Mouse (Mus musculus): ENCODE data around the gene Cux1.
A peak's percentile ranks its signal among the peaks of the same experiment; 100 is the strongest.

The Cux1 gene

GRCm38 (mm10) chr5:136377101-136377500, 190.2 kb downstream of the Cux1 start:
- DNase-seq (ENCODE audit: low spot score): no peak

GRCm38 (mm10) chr5:136375350-136375749, 191.9 kb downstream of the Cux1 start:
- DNase-seq (ENCODE audit: low spot score): no peak

GRCm38 (mm10) chr5:136372276-136372675, 195.0 kb downstream of the Cux1 start:
- no peak for DNase-seq (ENCODE audit: low spot score)

GRCm38 (mm10) chr5:136363421-136363820, 203.9 kb downstream of the Cux1 start:
- no peak for DNase-seq (ENCODE audit: low spot score)

- no peak for DNase-seq (ENCODE audit: low spot score)
Measured at GRCm38 (mm10) chr5:136362473-136363230, 204.6 kb downstream of the Cux1 start.

GRCm38 (mm10) chr5:136362021-136362420, 205.3 kb downstream of the Cux1 start:
- DNase-seq (ENCODE audit: low spot score): no peak

GRCm38 (mm10) chr5:136357227-136357626, 210.1 kb downstream of the Cux1 start:
- peak; percentile 25 for DNase-seq (ENCODE audit: low spot score)

GRCm38 (mm10) chr5:136355583-136356126, 211.6 kb downstream of the Cux1 start:
- DNase-seq (ENCODE audit: low spot score): no peak

- no peak for DNase-seq (ENCODE audit: low spot score)
Measured at GRCm38 (mm10) chr5:136354729-136355128, 212.6 kb downstream of the Cux1 start.

- no peak for DNase-seq (ENCODE audit: low spot score)
Measured at GRCm38 (mm10) chr5:136353114-136353513, 214.2 kb downstream of the Cux1 start.

- no peak for DNase-seq (ENCODE audit: low spot score)
Measured at GRCm38 (mm10) chr5:136343156-136343890, 224.0 kb downstream of the Cux1 start.

- DNase-seq (ENCODE audit: low spot score): no peak
Measured at GRCm38 (mm10) chr5:136336798-136337527, 230.3 kb downstream of the Cux1 start.

- no peak for DNase-seq (ENCODE audit: low spot score)
Measured at GRCm38 (mm10) chr5:136335681-136336080, 231.6 kb downstream of the Cux1 start.

GRCm38 (mm10) chr5:136334780-136335179, 232.5 kb downstream of the Cux1 start:
- DNase-seq (ENCODE audit: low spot score): no peak

GRCm38 (mm10) chr5:136334051-136334450, 233.2 kb downstream of the Cux1 start:
- no peak for DNase-seq (ENCODE audit: low spot score)

- no peak for DNase-seq (ENCODE audit: low spot score)
Measured at GRCm38 (mm10) chr5:136332786-136333462, 234.4 kb downstream of the Cux1 start.

- DNase-seq (ENCODE audit: low spot score): no peak
Measured at GRCm38 (mm10) chr5:136327736-136328135, 239.6 kb downstream of the Cux1 start.

- DNase-seq (ENCODE audit: low spot score): no peak
Measured at GRCm38 (mm10) chr5:136326626-136327025, 240.7 kb downstream of the Cux1 start.

GRCm38 (mm10) chr5:136324506-136324905, 242.8 kb downstream of the Cux1 start:
- no peak for DNase-seq (ENCODE audit: low spot score)

- DNase-seq (ENCODE audit: low spot score): peak; percentile 25
Measured at GRCm38 (mm10) chr5:136321378-136321777, 245.9 kb downstream of the Cux1 start.

GRCm38 (mm10) chr5:136312566-136312965, 254.7 kb downstream of the Cux1 start:
- no peak for DNase-seq (ENCODE audit: low spot score)

GRCm38 (mm10) chr5:136312166-136312565, 255.1 kb downstream of the Cux1 start:
- no peak for DNase-seq (ENCODE audit: low spot score)

Measured in embryo, embryonic 10 days (tissue).